Mouse (Mus musculus): ENCODE measurements around the gene B2m.

GRCm38 (mm10) chr2:122132078-122132477, 15.4 kb upstream of the B2m start:
- TF ChIP-seq CTCF (conservative IDR thresholded peaks at IDR 0.05; ENCODE audit: low read length) = no peak
- no peak for TF ChIP-seq POU5F1 (IDR thresholded peaks at IDR 0.05; ENCODE audit: borderline replicate concordance, low read length)
- no peak for TF ChIP-seq NANOG (IDR thresholded peaks at IDR 0.05; ENCODE audit: borderline replicate concordance, low read length)
